Mouse (Mus musculus): ENCODE results near the gene Esr1. TPM values are rescaled to one million over a fixed set of nuclear protein-coding genes. Genes with fewer than 3 reads are reported as not detected.

Gene Esr1
- polyA plus RNA-seq, 1 experiment from 2014 or later: 0.05 TPM

DNA sequence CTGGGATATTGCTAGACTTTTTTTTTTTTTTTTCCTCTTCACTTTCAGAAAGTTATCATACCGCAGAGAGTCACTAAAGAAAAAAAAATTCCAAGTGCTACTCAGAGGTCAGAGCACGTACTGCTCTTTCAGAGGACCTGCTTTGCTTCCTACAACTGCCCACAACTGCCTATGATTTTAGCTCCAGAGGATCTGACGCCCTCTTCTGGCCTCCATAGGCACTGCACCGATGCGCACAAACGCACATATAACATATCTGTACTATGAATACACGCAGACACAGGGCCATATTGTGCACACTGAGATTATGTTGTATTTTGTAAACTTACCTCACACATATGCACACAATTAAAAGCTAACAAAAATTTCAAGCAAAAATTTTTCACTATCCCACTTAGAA lies 15.0 kb downstream of the Esr1 start:
- no peaks in the 10 kb centered on the region for H3K9me3 ChIP-seq (ENCODE audit: control insufficient read depth, low read length)
- H3K4me2 ChIP-seq: no peak overlapping the region
- no peak overlapping the region for H3K27ac ChIP-seq (ENCODE audit: low read depth, low read length)
- no peaks in the 10 kb centered on the region for H3K36me3 ChIP-seq (ENCODE audit: control insufficient read depth, insufficient read depth, low read length)
- H3K4me3 ChIP-seq (ENCODE audit: low read depth, low read length): no peak overlapping the region
- no peaks in the 10 kb centered on the region for H3K27me3 ChIP-seq (replicated peaks; ENCODE audit: control insufficient read depth, insufficient read depth, low read length)
- ATAC-seq (replicated peaks; ENCODE audit: low FRiP score): no peak
- H3K9ac ChIP-seq (ENCODE audit: low read depth, low read length): no peak overlapping the region
- DNase-seq (ENCODE audit: low spot score): no peak
- H3K4me1 ChIP-seq (replicated peaks; ENCODE audit: control insufficient read depth, insufficient read depth, low read length): no peaks in the 10 kb centered on the region
- WGBS: 74% methylated on average over 7 of the region's 7 CpGs

DNA sequence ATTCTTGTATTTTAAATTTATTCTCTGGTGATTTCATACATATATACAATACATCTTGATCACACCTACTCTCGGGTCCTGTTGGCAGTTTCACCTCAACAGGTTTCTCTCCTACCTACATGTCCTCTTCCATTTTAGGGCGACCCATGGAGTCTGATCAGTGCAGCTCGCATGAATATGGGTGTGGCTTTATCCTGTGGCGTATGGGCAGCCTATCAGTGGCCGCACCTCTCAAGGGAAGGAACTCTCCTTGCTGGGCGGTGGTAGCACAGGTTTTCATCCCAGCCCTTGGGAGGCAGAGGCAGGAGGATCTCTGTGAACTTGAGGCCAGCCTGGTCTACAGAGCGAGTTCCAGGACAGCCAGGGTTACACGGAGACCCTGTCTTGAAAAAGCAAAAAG lies 15.6 kb downstream of the Esr1 start:
- Histone ChIP-seq H3K4me1 (replicated peaks; ENCODE audit: control insufficient read depth, insufficient read depth, low read length) (no peaks in the 10 kb centered on the region), H3K36me3 (ENCODE audit: control insufficient read depth, insufficient read depth, low read length) (no peaks in the 10 kb centered on the region), H3K27me3 (replicated peaks; ENCODE audit: control insufficient read depth, insufficient read depth, low read length) (no peaks in the 10 kb centered on the region), H3K27ac (ENCODE audit: low read depth, low read length) (no peak overlapping the region), H3K9ac (ENCODE audit: low read depth, low read length) (no peak overlapping the region), H3K4me3 (ENCODE audit: low read depth, low read length) (no peak overlapping the region), H3K9me3 (ENCODE audit: control insufficient read depth, low read length) (no peaks in the 10 kb centered on the region), H3K4me2 (no peak overlapping the region)
- DNase-seq (ENCODE audit: low spot score) (no peak), ATAC-seq (replicated peaks; ENCODE audit: low FRiP score) (0 out of 2 replicates have a peak, but pooled peaks have one; percentile 31)
- 80% methylated on average over 8 of the region's 8 CpGs for WGBS

DNA sequence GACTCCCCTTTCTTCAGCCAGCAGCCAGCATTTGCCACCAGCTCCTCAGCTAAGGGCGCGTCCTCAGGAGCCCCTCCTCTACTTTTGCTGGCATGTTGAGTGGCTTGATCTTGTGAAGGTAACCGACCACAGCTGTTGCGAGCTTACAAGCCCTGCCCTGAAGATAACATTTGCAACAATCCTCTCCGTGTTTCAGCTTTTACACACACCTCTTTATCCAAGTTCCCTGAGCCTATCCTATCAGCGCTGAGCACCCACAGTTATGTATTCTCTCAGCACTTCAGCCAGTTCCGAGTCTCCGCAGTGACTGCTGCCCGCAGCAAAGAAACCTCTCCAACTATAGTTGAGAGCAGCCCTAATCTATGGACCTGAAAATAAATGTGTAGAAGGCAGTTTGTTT lies 16.0 kb downstream of the Esr1 start:
- H3K27me3 ChIP-seq (replicated peaks; ENCODE audit: control insufficient read depth, insufficient read depth, low read length): no peaks in the 10 kb centered on the region
- no peak overlapping the region for H3K4me3 ChIP-seq (ENCODE audit: low read depth, low read length)
- no peak overlapping the region for H3K27ac ChIP-seq (ENCODE audit: low read depth, low read length)
- no peak overlapping the region for H3K9ac ChIP-seq (ENCODE audit: low read depth, low read length)
- H3K9me3 ChIP-seq (ENCODE audit: control insufficient read depth, low read length): no peaks in the 10 kb centered on the region
- DNase-seq (ENCODE audit: low spot score) (no peak), ATAC-seq (replicated peaks; ENCODE audit: low FRiP score) (no peak)
- 76% methylated on average over 9 of the region's 9 CpGs for WGBS
- H3K4me2 ChIP-seq: no peak overlapping the region
- no peaks in the 10 kb centered on the region for H3K4me1 ChIP-seq (replicated peaks; ENCODE audit: control insufficient read depth, insufficient read depth, low read length)
- no peaks in the 10 kb centered on the region for H3K36me3 ChIP-seq (ENCODE audit: control insufficient read depth, insufficient read depth, low read length)

DNA sequence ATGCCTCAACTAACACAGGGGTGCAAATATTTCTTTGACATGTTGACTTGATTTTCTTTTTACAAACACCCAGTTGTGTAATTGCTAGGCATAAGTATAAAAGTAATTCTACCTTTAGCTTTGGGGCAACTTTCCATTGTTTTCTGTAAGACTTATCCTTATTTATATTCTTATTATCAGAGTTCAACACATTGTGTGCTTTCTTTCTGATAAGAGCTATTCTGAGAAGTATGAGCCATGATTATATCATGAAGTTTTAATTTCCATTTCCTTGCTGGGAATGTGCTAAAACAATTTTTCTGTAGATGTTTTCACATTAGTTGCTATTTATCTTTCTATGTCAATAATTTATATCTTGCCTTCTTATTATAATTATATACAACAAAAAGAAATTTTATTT lies 17.9 kb downstream of the Esr1 start:
- no peaks in the 10 kb centered on the region for H3K9me3 ChIP-seq (ENCODE audit: control insufficient read depth, low read length)
- H3K27ac ChIP-seq (ENCODE audit: low read depth, low read length): no peak overlapping the region
- H3K4me3 ChIP-seq (ENCODE audit: low read depth, low read length): no peak overlapping the region
- no peaks in the 10 kb centered on the region for H3K36me3 ChIP-seq (ENCODE audit: control insufficient read depth, insufficient read depth, low read length)
- H3K4me2 ChIP-seq: no peak overlapping the region
- H3K4me1 ChIP-seq (replicated peaks; ENCODE audit: control insufficient read depth, insufficient read depth, low read length): no peaks in the 10 kb centered on the region
- DNase-seq (ENCODE audit: low spot score): no peak
- H3K9ac ChIP-seq (ENCODE audit: low read depth, low read length): no peak overlapping the region
- no peak for ATAC-seq (replicated peaks; ENCODE audit: low FRiP score)
- no peaks in the 10 kb centered on the region for H3K27me3 ChIP-seq (replicated peaks; ENCODE audit: control insufficient read depth, insufficient read depth, low read length)

DNA sequence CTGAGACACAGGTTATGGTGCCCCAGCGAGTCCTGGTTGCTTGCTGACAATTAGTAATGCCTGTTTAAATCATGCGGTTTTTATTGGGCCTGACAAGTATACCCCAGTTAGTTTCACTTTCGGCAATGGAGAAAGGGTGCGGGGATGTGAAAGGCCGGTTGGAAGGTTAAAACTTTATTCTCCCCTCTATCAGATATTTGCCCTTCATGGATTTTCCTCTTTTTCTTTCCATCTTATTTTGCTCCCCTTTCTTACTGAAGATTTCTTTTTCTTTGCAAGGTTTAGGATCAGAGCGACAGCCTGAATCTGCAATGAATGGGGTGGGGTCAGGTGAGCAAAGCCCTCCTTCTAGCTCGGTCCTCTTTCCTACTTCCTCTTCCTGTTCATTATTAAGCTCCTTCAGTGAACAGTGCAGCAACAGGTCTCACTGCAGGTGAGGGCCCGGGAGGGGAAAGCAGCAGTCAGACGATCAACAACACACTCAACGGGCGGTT lies 20.9 kb downstream of the Esr1 start:
- no peaks in the 10 kb centered on the region for H3K36me3 ChIP-seq (ENCODE audit: control insufficient read depth, insufficient read depth, low read length)
- no peaks in the 10 kb centered on the region for H3K9me3 ChIP-seq (ENCODE audit: control insufficient read depth, low read length)
- ATAC-seq (replicated peaks; ENCODE audit: low FRiP score) (no peak), DNase-seq (ENCODE audit: low spot score) (no peak)
- H3K4me3 ChIP-seq (ENCODE audit: low read depth, low read length): no peak overlapping the region
- no peaks in the 10 kb centered on the region for H3K4me1 ChIP-seq (replicated peaks; ENCODE audit: control insufficient read depth, insufficient read depth, low read length)
- no peak overlapping the region for H3K4me2 ChIP-seq
- H3K9ac ChIP-seq (ENCODE audit: low read depth, low read length): no peak overlapping the region
- no peaks in the 10 kb centered on the region for H3K27me3 ChIP-seq (replicated peaks; ENCODE audit: control insufficient read depth, insufficient read depth, low read length)
- no peak overlapping the region for H3K27ac ChIP-seq (ENCODE audit: low read depth, low read length)
- 82% methylated on average over 11 of the region's 11 CpGs for WGBS

DNA sequence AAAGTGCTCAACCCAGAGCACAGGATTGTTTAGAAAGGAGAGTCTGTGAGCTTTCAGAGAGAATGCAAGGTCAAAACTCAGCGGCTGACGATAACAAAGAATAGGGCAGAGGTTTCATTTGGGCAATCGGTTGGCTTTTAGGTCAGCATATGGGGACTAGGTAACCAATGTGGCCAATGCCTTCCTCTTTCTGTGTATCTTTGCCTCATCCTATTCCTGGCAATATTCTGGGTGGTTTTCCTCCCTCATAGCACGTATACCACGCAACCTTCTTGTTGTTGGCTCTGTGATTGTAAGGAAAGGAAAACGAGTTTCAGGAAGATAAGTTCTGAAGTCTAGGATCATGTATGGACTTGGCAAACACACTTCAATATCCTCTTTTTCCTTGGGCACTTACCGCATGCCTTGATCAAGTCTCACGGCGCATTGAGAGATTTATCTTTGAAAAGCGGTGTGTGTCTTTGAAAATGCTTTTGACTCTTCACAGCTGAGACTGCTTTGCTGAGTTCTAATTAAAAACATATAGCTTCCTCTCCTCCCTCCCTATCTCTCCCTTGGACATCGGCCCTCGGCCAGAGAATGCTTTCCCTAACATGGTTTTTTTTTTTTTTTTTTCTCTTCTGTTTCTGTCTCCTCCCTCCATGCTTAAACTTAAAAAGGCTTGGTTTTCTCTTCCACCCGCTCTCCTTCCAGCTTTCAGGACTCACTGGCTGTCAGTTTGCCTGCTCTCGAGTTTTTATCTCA lies 22.1 kb downstream of the Esr1 start:
- DNase-seq (ENCODE audit: low spot score) (no peak), ATAC-seq (replicated peaks; ENCODE audit: low FRiP score) (no peak)
- Histone ChIP-seq H3K9me3 (ENCODE audit: control insufficient read depth, low read length) (no peaks in the 10 kb centered on the region), H3K27me3 (replicated peaks; ENCODE audit: control insufficient read depth, insufficient read depth, low read length) (no peaks in the 10 kb centered on the region), H3K4me2 (no peak overlapping the region), H3K36me3 (ENCODE audit: control insufficient read depth, insufficient read depth, low read length) (no peaks in the 10 kb centered on the region), H3K9ac (ENCODE audit: low read depth, low read length) (no peak overlapping the region), H3K4me1 (replicated peaks; ENCODE audit: control insufficient read depth, insufficient read depth, low read length) (no peaks in the 10 kb centered on the region), H3K27ac (ENCODE audit: low read depth, low read length) (no peak overlapping the region), H3K4me3 (ENCODE audit: low read depth, low read length) (no peak overlapping the region)
- WGBS: 56% methylated on average over 14 of the region's 14 CpGs

DNA sequence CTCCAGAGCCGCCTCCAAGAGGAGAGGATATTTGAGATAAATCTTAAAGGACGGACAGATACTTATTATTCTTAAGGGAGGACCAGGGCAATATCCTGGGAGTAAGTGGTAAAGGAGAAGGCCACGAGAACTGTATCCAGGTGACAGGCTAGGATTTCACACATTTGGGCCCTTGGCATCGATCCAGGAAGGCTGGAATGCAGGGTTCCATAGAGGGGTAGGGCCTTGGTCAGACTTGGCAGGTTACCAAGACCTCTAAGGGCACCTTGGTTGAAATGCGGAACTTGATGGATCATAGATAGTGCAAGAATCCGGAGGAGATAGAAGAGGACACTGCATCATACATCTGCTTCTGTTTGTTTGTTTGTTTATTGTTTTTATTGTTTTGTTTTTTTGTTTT lies 24.3 kb downstream of the Esr1 start:
- DNase-seq (ENCODE audit: low spot score) (no peak), ATAC-seq (replicated peaks; ENCODE audit: low FRiP score) (no peak)
- no peak overlapping the region for H3K4me3 ChIP-seq (ENCODE audit: low read depth, low read length)
- WGBS: 82% methylated on average over 6 of the region's 6 CpGs
- H3K27me3 ChIP-seq (replicated peaks; ENCODE audit: control insufficient read depth, insufficient read depth, low read length): no peaks in the 10 kb centered on the region
- H3K9ac ChIP-seq (ENCODE audit: low read depth, low read length): no peak overlapping the region
- H3K27ac ChIP-seq (ENCODE audit: low read depth, low read length): no peak overlapping the region
- no peak overlapping the region for H3K4me2 ChIP-seq
- H3K4me1 ChIP-seq (replicated peaks; ENCODE audit: control insufficient read depth, insufficient read depth, low read length): no peaks in the 10 kb centered on the region
- H3K9me3 ChIP-seq (ENCODE audit: control insufficient read depth, low read length): no peaks in the 10 kb centered on the region
- H3K36me3 ChIP-seq (ENCODE audit: control insufficient read depth, insufficient read depth, low read length): no peaks in the 10 kb centered on the region

DNA sequence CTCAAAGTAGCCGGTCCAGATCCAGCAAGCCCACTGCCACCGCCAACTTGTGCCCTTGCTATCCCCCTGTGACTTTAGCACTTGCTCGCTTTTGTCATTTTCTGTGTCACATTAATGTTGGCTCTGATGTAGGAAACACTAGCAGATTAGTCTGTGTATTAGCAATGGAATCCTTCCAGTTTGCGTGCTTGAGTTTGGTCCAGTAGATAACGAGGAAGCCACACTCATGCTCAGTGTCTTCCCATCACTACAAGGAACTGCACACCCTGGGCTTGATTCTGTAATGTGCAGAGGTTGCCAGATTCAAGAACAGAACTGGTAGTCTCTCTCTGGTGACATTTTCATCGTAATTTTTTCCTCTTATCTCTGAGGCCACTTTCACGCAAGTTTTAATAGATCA lies 34.7 kb downstream of the Esr1 start:
- Histone ChIP-seq H3K36me3 (ENCODE audit: control insufficient read depth, insufficient read depth, low read length) (no peaks in the 10 kb centered on the region), H3K9ac (ENCODE audit: low read depth, low read length) (no peak overlapping the region), H3K4me2 (no peak overlapping the region), H3K4me1 (replicated peaks; ENCODE audit: control insufficient read depth, insufficient read depth, low read length) (no peaks in the 10 kb centered on the region), H3K27me3 (replicated peaks; ENCODE audit: control insufficient read depth, insufficient read depth, low read length) (no peaks in the 10 kb centered on the region), H3K4me3 (ENCODE audit: low read depth, low read length) (no peak overlapping the region), H3K27ac (ENCODE audit: low read depth, low read length) (no peak overlapping the region), H3K9me3 (ENCODE audit: control insufficient read depth, low read length) (no peaks in the 10 kb centered on the region)
- 81% methylated on average over 7 of the region's 7 CpGs for WGBS
- DNase-seq (ENCODE audit: low spot score) (no peak), ATAC-seq (replicated peaks; ENCODE audit: low FRiP score) (no peak)

DNA sequence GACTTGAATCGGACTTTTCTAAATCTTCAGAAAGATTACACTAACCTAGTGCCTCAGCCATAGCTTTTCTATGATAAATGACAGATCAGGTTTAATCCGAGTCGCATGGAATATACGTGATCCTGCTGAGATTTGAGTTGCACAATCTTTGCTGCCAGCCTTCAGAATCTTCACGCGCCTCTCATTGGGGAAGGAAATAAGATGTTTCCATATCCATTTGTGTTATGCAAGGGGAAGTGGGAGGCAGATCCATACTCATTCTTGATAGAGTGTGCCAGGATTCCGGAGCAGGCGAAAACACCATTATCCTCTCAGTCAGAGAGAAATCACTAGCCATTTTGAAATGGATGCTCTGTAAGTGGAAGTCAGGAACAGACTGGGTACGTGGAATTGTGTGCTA lies 35.5 kb downstream of the Esr1 start:
- no peak overlapping the region for H3K9ac ChIP-seq (ENCODE audit: low read depth, low read length)
- ATAC-seq (replicated peaks; ENCODE audit: low FRiP score): no peak
- no peak overlapping the region for H3K4me3 ChIP-seq (ENCODE audit: low read depth, low read length)
- DNase-seq (ENCODE audit: low spot score): no peak
- no peaks in the 10 kb centered on the region for H3K36me3 ChIP-seq (ENCODE audit: control insufficient read depth, insufficient read depth, low read length)
- no peaks in the 10 kb centered on the region for H3K27me3 ChIP-seq (replicated peaks; ENCODE audit: control insufficient read depth, insufficient read depth, low read length)
- no peak overlapping the region for H3K27ac ChIP-seq (ENCODE audit: low read depth, low read length)
- 80% methylated on average over 9 of the region's 9 CpGs for WGBS
- no peaks in the 10 kb centered on the region for H3K4me1 ChIP-seq (replicated peaks; ENCODE audit: control insufficient read depth, insufficient read depth, low read length)
- no peaks in the 10 kb centered on the region for H3K9me3 ChIP-seq (ENCODE audit: control insufficient read depth, low read length)
- no peak overlapping the region for H3K4me2 ChIP-seq

All from liver, embryonic 11.5 days (tissue).